Mouse (Mus musculus) left cerebral cortex, postnatal 10 days (tissue): ENCODE measurements at regions not wholly inside any gene's neighbourhood (a gene's known extent, or its start where the extent isn't known, plus 50 kb on each side); places are given as distances from the start of the nearest gene placed in this dataset.
"Not testable (repeated sequence)": the region's sequence is repeated elsewhere in the genome, so short reads cannot be mapped to it uniquely, and the experiment has no call there.

Experiments used
- DNase-seq, 2 experiments: peaks; one replicate each; pipeline ENCODE4 v3.0.0; 2021 to 2022; ENCODE audit warnings: low spot score in 2 of 2, mixed read lengths in 1 of 2; ENCODE audit errors: extremely low spot score in 1 of 2
- intact Hi-C: fragments of 180-260 bp; cut with DNase I; formaldehyde crosslinking; loops from one replicate; pipeline ENCODE4 v1.15.1; 2025

- intact Hi-C loops, DNase-seq: not testable (repeated sequence)
Observed at GRCm38 (mm10) chr17:74138517-74138916, 90.8 kb upstream of the Srd5a2 start.

GRCm38 (mm10) chr17:74134976-74135375 is 87.3 kb upstream of the Srd5a2 start:
- peak in 1 of 2 experiments; percentile 19 for DNase-seq
- intact Hi-C loops = no loop called here

- DNase-seq = no peak
- intact Hi-C loops = no loop called here
Observed at GRCm38 (mm10) chr17:74131534-74131933, 83.8 kb upstream of the Srd5a2 start.

DNA sequence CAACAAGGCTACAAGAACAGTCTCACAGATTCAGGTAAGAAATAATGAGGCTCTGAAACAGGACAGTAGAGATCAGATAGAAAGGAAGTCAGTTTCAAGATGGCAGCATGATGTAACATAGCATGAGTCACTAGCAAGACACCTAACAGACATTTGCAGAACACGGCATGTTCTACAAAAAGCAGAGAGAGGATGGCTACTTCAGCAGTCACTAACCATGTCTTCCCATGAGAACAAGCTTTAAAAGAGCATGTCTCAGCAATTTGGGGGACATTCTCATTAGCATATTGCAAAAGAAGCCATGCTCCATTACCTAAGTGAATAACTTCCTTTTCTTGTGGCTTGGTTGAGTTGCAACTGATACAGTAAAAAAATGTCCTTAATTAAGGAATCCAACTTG is 75.2 kb upstream of the Srd5a2 start:
- no peak for DNase-seq
- intact Hi-C loops = no loop called here

GRCm38 (mm10) chr17:74120969-74121368 is 73.3 kb upstream of the Srd5a2 start:
- DNase-seq = no peak
- intact Hi-C loops = no loop called here
